Mouse (Mus musculus) liver, embryonic 14.5 days (tissue): ENCODE measurements at regions not wholly inside any gene's neighbourhood (a gene's known extent, or its start where the extent isn't known, plus 50 kb on each side); places are given as distances from the start of the nearest gene placed in this dataset.

Experiments
- ATAC-seq: fragments of 200-750 bp; cut with Nextera tagmentation; 2 replicates; pipeline ENCODE4 v1.8.0; 2017; ENCODE audit warnings: moderate number of reproducible peaks, mild to moderate bottlenecking, moderate library complexity; ENCODE audit not compliant: insufficient read depth
- DNase-seq, 3 experiments: peaks; one replicate each; pipeline ENCODE4 v3.0.0-alpha.2; 2012 to 2013; ENCODE audit warnings: low read depth in 3 of 3, low spot score in 3 of 3
- H3K27ac ChIP-seq: fragments of 300-500 bp; sonication (generic); 2 replicates; pipeline ENCODE4 v1.5.1; 2014; ENCODE audit warnings: moderate library complexity, mild to moderate bottlenecking, control low read depth, inconsistent platforms
- H3K27me3 ChIP-seq: fragments of 300-500 bp; sonication (generic); 2 replicates; pipeline ENCODE4 v1.6.1; 2014; ENCODE audit warnings: mild to moderate bottlenecking, low read length, moderate library complexity; ENCODE audit not compliant: control insufficient read depth, insufficient read depth
- H3K36me3 ChIP-seq: fragments of 300-500 bp; sonication (generic); replicated peaks from 2 replicates; pipeline ENCODE4 v1.6.1; 2014; ENCODE audit warnings: low read depth; ENCODE audit not compliant: control insufficient read depth, insufficient read depth
- H3K4me1 ChIP-seq, 2 experiments: fragments of 200-500 bp in 1 of 2; fragments of 300-500 bp in 1 of 2; sonication (generic) in 1 of 2; replicated peaks; 2 replicates each; pipeline ENCODE4 v1.6.1; 2012 to 2014; ENCODE audit warnings: antibody characterized with exemption in 1 of 2, inconsistent platforms in 1 of 2, low read length in 1 of 2; ENCODE audit not compliant: control insufficient read depth in 2 of 2, insufficient read depth in 2 of 2
- H3K4me2 ChIP-seq: fragments of 300-500 bp; sonication (generic); 2 replicates; pipeline ENCODE4 v1.6.1; 2014; ENCODE audit warnings: low read depth, mild to moderate bottlenecking, control low read depth, moderate library complexity
- H3K4me3 ChIP-seq, 2 experiments: fragments of 200-500 bp in 1 of 2; fragments of 300-500 bp in 1 of 2; sonication (generic) in 1 of 2; 2 replicates each; pipeline ENCODE4 v1.5.1; 2012 to 2014; ENCODE audit warnings: low read depth in 2 of 2, low read length in 2 of 2, mild to moderate bottlenecking in 2 of 2, control low read depth in 1 of 2, inconsistent platforms in 1 of 2, moderate library complexity in 1 of 2; ENCODE audit not compliant: insufficient read depth in 1 of 2
- H3K9ac ChIP-seq: fragments of 300-500 bp; sonication (generic); replicated peaks from 2 replicates; pipeline ENCODE4 v1.6.1; 2014; ENCODE audit warnings: mild to moderate bottlenecking, control low read depth, moderate library complexity
- H3K9me3 ChIP-seq: fragments of 300-500 bp; sonication (generic); 2 replicates; pipeline ENCODE4 v1.6.1; 2016; ENCODE audit warnings: low read length, mixed read lengths; ENCODE audit not compliant: control insufficient read depth
- CTCF ChIP-seq: IDR thresholded peaks from 2 replicates; pipeline ENCODE4 v1.5.1; 2016; ENCODE audit warnings: antibody characterized with exemption, low read depth, control low read depth
- EP300 ChIP-seq: IDR thresholded peaks from 2 replicates; pipeline ENCODE4 v1.6.1; 2016; ENCODE audit warnings: antibody characterized with exemption, low read depth
- WGBS: fragments of 180-500 bp; shearing (Covaris S2); extraction: QIAGEN DNeasy Blood & Tissue Kit; methylation state at CpG from one replicate; pipeline ENCODE4 v1.1.7; 2014; ENCODE audit not compliant: insufficient replicate concordance; 5-methylcytosine and 5-hydroxymethylcytosine counted together

DNA sequence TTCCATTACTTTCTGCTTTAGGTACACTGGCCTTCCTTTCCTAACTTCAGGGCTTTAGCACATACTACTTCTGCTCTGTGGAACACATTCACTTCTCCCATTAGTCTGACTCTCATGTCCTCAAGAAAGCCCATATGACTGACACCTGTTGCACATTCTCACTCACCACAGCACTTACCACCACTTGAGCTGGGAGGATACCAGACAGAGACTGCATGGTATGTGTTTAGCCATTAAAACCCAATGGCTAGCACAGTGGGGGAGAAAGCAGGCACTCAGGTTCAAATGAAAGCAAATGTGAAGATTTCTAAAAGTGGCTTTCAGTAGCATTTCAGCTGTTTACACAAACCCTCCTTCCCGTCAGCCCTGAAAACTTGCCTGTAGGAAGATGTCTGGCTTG is 113.6 kb upstream of the Ncam1 start:
- ATAC-seq, result no peak
- no peaks in the 10 kb centered on the region for H3K36me3 ChIP-seq

DNA sequence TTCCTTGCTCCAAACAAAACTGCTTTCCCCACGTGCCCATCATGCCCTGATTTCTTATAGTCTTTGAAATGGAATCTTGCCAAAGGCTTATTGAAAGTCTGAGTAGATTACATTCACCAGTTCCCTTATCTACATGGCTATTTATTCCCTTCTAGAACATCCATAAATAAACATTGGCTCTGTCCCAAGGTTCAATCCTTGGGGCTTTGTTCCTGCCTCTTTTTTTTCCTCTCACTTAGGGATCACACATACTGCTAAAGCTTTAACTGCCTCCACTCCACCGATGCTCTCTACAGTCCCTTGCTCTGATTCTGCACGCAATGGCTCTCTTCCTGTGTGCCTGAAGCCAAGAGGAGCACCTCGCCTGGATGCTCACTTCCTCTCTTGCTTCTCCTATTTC is 107.6 kb upstream of the Ncam1 start:
- TF ChIP-seq EP300 (no peak), CTCF (no peak)
- Histone ChIP-seq H3K9me3 (no peaks in the 10 kb centered on the region), H3K4me3 (no peak overlapping the region), H3K4me2 (no peak overlapping the region), H3K27me3 (no peaks in the 10 kb centered on the region), H3K27ac (no peak overlapping the region), H3K36me3 (no peaks in the 10 kb centered on the region), H3K9ac (no peak overlapping the region), H3K4me1 (no peaks in the 10 kb centered on the region)
- no peak for DNase-seq
- no peak for ATAC-seq
- WGBS, result 29% methylated on average over 4 of the region's 4 CpGs

More for the DNA sequence above, 113.6 kb upstream of the Ncam1 start:
- Histone ChIP-seq H3K27ac (no peak overlapping the region), H3K9me3 (no peaks in the 10 kb centered on the region), H3K4me2 (no peak overlapping the region), H3K9ac (no peak overlapping the region), H3K4me1 (no peaks in the 10 kb centered on the region), H3K27me3 (no peaks in the 10 kb centered on the region), H3K4me3 (no peak overlapping the region)
- DNase-seq, result no peak
- TF ChIP-seq CTCF (no peak), EP300 (no peak)
- WGBS, result 52% methylated on average over 1 of the region's 1 CpGs

DNA sequence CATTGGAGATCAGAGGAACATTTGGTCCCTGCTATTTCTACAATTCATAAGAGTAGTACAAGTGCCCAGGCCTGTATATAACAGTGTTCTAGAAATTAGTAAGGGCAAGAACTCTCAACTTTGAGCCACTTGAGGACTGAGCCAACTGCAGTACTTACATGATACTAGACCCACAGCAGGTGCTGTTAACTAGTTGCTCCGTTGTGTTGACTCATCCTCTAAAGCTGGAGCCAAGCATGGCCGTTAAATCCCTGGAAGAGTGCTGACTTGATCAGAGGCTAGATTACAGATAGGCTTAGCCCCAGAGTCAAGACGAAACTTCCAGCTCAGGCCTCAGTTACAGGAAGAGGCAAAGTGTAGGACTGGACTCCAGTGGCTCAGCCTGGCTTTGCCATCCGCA is 107.0 kb upstream of the Ncam1 start:
- H3K4me2 ChIP-seq, result no peak overlapping the region
- WGBS, result 62% methylated on average over 4 of the region's 4 CpGs
- H3K4me1 ChIP-seq, result no peaks in the 10 kb centered on the region
- H3K36me3 ChIP-seq, result no peaks in the 10 kb centered on the region
- H3K4me3 ChIP-seq, result no peak overlapping the region
- no peak overlapping the region for H3K9ac ChIP-seq
- DNase-seq (no peak), ATAC-seq (no peak)
- no peaks in the 10 kb centered on the region for H3K27me3 ChIP-seq
- TF ChIP-seq CTCF, result no peak
- no peak for TF ChIP-seq EP300
- no peak overlapping the region for H3K27ac ChIP-seq
- H3K9me3 ChIP-seq, result no peaks in the 10 kb centered on the region

DNA sequence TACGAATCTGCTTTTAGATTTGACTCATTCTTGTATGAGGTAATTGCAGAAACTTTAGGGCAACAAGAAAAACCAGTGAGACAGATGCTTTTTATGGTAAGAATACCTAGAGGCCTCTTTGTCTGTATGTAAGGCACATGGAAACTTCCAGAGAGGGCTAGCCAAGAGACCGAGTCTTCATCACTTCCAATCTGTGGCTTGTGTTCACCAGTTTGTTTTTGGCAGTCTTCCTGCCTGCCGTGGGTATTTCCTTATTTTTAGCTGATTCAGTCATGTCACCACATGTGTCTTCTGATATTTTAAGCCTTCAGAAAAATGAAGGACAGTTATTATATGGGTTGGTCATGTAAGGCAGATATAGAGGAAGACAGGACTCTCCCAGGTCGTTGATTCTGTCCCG is 100.2 kb upstream of the Ncam1 start:
- Histone ChIP-seq H3K27me3 (no peaks in the 10 kb centered on the region), H3K4me1 (no peaks in the 10 kb centered on the region), H3K27ac (no peak overlapping the region), H3K9me3 (no peaks in the 10 kb centered on the region), H3K4me3 (no peak overlapping the region), H3K9ac (no peak overlapping the region), H3K4me2 (no peak overlapping the region), H3K36me3 (no peaks in the 10 kb centered on the region)
- 51% methylated on average over 5 of the region's 5 CpGs for WGBS
- ATAC-seq (no peak), DNase-seq (no peak)
- TF ChIP-seq EP300 (no peak), CTCF (no peak)

DNA sequence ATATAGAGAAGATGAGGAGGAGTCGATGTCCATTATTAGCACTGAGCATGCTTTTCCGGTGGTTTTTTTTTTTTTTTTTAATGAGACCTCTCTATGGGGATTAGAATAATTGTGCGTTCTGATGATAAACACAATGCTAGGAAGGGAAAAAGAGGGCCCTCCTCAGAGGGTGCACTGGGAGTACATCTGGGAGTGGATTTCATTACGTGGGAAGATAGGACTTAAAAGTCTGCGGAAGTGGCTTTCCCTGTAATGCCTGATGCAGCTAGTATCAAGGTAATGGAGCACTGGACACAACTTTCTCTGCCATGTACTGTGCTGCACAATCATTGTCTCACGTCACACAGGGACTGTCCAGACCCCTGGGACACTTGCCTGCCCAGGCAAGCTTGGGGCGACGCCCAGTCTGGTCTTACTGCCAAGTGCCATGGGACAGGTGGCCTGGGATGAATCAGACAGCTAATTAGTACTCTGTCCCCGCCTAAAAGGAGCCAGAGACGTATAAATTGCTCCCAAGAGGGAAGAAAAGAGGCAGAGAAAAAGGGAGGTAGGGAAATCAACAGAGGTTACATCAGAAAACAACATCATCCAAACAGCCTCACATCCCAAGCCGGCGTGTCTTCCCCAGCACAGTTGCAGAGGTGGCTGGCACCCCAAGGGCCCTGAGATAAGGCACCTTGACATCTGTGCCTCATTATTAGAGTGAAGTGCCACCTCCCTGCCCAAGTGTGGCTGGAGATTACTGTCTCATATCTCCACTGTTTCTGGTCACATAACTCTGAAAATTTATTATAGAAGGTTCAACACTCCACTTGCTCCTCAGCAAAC is 86.0 kb upstream of the Ncam1 start:
- DNase-seq (no peak), ATAC-seq (no peak)
- H3K27ac ChIP-seq, result no peak overlapping the region
- H3K4me3 ChIP-seq, result no peak overlapping the region
- 57% methylated on average over 12 of the region's 12 CpGs for WGBS
- no peaks in the 10 kb centered on the region for H3K9me3 ChIP-seq
- no peak overlapping the region for H3K4me2 ChIP-seq
- TF ChIP-seq CTCF (no peak), EP300 (no peak)
- no peaks in the 10 kb centered on the region for H3K27me3 ChIP-seq
- no peaks in the 10 kb centered on the region for H3K4me1 ChIP-seq
- H3K36me3 ChIP-seq, result no peaks in the 10 kb centered on the region
- H3K9ac ChIP-seq, result no peak overlapping the region
